Mouse (Mus musculus) brown adipose tissue, adult 24 weeks (tissue): ENCODE measurements around the gene Gm20517. TPM values are rescaled to one million over a fixed set of nuclear protein-coding genes. Genes with fewer than 3 reads are reported as not detected.
"Not testable (repeated sequence)": the region's sequence is repeated elsewhere in the genome, so short reads cannot be mapped to it uniquely, and the experiment has no call there.

Experiments used
- H3K27ac ChIP-seq: fragments of 200-500 bp; replicated peaks from 2 replicates; pipeline ENCODE4 v1.5.1; 2012; ENCODE audit warnings: low read depth, mild to moderate bottlenecking, low read length
- H3K4me1 ChIP-seq: fragments of 200-500 bp; 2 replicates; pipeline ENCODE4 v1.6.1; 2012; ENCODE audit warnings: low read length, mixed read lengths; ENCODE audit not compliant: control insufficient read depth, insufficient read depth, insufficient read length
- H3K4me3 ChIP-seq: fragments of 200-500 bp; 2 replicates; pipeline ENCODE4 v1.5.1; 2012; ENCODE audit warnings: low read depth, mild to moderate bottlenecking, low read length, moderate library complexity; ENCODE audit not compliant: insufficient read depth
- polyA plus RNA-seq: library from polyadenylated mRNA; stranded (reverse); fragments of >200 nt; gene quantifications from 2 replicates; pipeline ENCODE4 v1.2.4, GENCODE M21; 2012; ENCODE audit not compliant: missing spikeins, insufficient read depth, insufficient read length

Gene Gm20517
- polyA plus RNA-seq, 1 experiment: 5.0 TPM

- H3K27ac ChIP-seq: peak overlapping the region; percentile 97
- H3K4me1 ChIP-seq: peaks cover 14% of the 10 kb centered on the region
- peak overlapping the region; percentile 92 for H3K4me3 ChIP-seq
These were observed 18.1 kb upstream of the Gm20517 start for GRCm38 (mm10) chr17:47593215-47593853.

GRCm38 (mm10) chr17:47593854-47594182 is 17.6 kb upstream of the Gm20517 start:
- peaks cover 14% of the 10 kb centered on the region for H3K4me1 ChIP-seq
- H3K27ac ChIP-seq: peak overlapping the region; percentile 97
- H3K4me3 ChIP-seq: peak overlapping the region; percentile 92

GRCm38 (mm10) chr17:47594183-47594968 is 17.0 kb upstream of the Gm20517 start:
- H3K27ac ChIP-seq: peak overlapping the region; percentile 97
- peaks cover 14% of the 10 kb centered on the region for H3K4me1 ChIP-seq
- peak overlapping the region; percentile 92 for H3K4me3 ChIP-seq

- Histone ChIP-seq H3K27ac (peak overlapping the region; percentile 90), H3K4me1 (peaks cover 14% of the 10 kb centered on the region), H3K4me3 (peak overlapping the region; percentile 92)
These were observed 16.5 kb upstream of the Gm20517 start for GRCm38 (mm10) chr17:47594969-47595247.

- Histone ChIP-seq H3K27ac (peak overlapping the region; percentile 90), H3K4me3 (peak overlapping the region; percentile 58), H3K4me1 (peaks cover 14% of the 10 kb centered on the region)
These were observed 15.9 kb upstream of the Gm20517 start for GRCm38 (mm10) chr17:47595248-47596161.

- Histone ChIP-seq H3K4me3 (peak overlapping the region; percentile 58), H3K4me1 (peaks cover 14% of the 10 kb centered on the region), H3K27ac (peak overlapping the region; percentile 90)
These were observed 15.1 kb upstream of the Gm20517 start for GRCm38 (mm10) chr17:47596162-47596838.

GRCm38 (mm10) chr17:47596839-47597164 is 14.6 kb upstream of the Gm20517 start:
- H3K4me3 ChIP-seq: peak overlapping the region; percentile 3
- H3K27ac ChIP-seq: peak overlapping the region; percentile 90
- peaks cover 14% of the 10 kb centered on the region for H3K4me1 ChIP-seq

GRCm38 (mm10) chr17:47597261-47597660 is 14.1 kb upstream of the Gm20517 start:
- Histone ChIP-seq H3K4me3 (peak overlapping the region; percentile 3; the same call in 1 of the 2 replicates), H3K27ac (peak overlapping the region; percentile 90), H3K4me1 (peaks cover 14% of the 10 kb centered on the region)

GRCm38 (mm10) chr17:47597838-47598579 is 13.4 kb upstream of the Gm20517 start:
- no peak overlapping the region for H3K4me3 ChIP-seq
- peak overlapping the region; percentile 90; the same call in 1 of the 2 replicates for H3K27ac ChIP-seq
- H3K4me1 ChIP-seq: peaks cover 14% of the 10 kb centered on the region

GRCm38 (mm10) chr17:47598580-47599304 is 12.6 kb upstream of the Gm20517 start:
- 0 out of 2 replicates have a peak overlapping the region, but pooled peaks have one; percentile 23 for H3K27ac ChIP-seq
- H3K4me3 ChIP-seq: not testable (repeated sequence)
- peaks cover 14% of the 10 kb centered on the region for H3K4me1 ChIP-seq

GRCm38 (mm10) chr17:47599511-47600297 is 11.7 kb upstream of the Gm20517 start:
- Histone ChIP-seq H3K4me3 (no peak overlapping the region), H3K27ac (peak overlapping the region; percentile 85), H3K4me1 (peaks cover 14% of the 10 kb centered on the region)

GRCm38 (mm10) chr17:47600601-47601388 is 10.6 kb upstream of the Gm20517 start:
- Histone ChIP-seq H3K4me1 (peaks cover 13% of the 10 kb centered on the region), H3K4me3 (no peak overlapping the region), H3K27ac (peak overlapping the region; percentile 17)

- Histone ChIP-seq H3K4me1 (peaks cover 9% of the 10 kb centered on the region), H3K27ac (no peak overlapping the region), H3K4me3 (no peak overlapping the region)
These were observed 10.0 kb upstream of the Gm20517 start for GRCm38 (mm10) chr17:47601389-47601755.
